Mouse (Mus musculus): Measurements from ENCODE around the gene Acad8. TPM values are rescaled to one million over a fixed set of nuclear protein-coding genes. Genes with fewer than 3 reads are reported as not detected.

Acad8 gene
- total RNA-seq, 2 experiments from 2014 or later: 15.4 to 17.5 TPM

GRCm38 (mm10) chr9:26985668-26986277 lies 13.6 kb downstream of the Acad8 start:
- ATAC-seq (ENCODE audit: poor library complexity, severe bottlenecking): no peak

GRCm38 (mm10) chr9:26985090-26985613 lies 14.2 kb downstream of the Acad8 start:
- no peak for ATAC-seq (ENCODE audit: poor library complexity, severe bottlenecking)

DNA sequence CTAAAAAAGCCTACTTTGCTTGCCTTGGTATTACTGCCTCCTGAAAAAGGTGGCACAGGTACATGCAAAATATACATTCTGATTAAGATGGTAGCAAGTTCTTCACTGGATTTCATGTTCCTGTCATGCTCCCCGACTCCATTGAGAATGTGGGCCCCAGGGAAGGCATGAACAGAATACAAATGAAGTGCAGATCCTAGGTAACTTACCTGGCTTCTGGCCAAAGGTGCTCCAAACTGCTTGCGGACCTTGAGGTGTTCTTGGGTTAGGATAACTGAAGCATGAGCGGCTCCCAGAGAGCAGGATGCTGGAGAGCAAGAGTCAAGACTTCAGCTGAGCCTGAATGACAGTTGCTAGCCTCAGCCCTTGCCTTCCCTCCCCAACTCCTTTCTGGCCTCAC lies 20.6 kb downstream of the Acad8 start:
- no peak for ATAC-seq (ENCODE audit: poor library complexity, severe bottlenecking)

- ATAC-seq (ENCODE audit: poor library complexity, severe bottlenecking): no peak
Measured at GRCm38 (mm10) chr9:26977754-26978153, 21.6 kb downstream of the Acad8 start.

DNA sequence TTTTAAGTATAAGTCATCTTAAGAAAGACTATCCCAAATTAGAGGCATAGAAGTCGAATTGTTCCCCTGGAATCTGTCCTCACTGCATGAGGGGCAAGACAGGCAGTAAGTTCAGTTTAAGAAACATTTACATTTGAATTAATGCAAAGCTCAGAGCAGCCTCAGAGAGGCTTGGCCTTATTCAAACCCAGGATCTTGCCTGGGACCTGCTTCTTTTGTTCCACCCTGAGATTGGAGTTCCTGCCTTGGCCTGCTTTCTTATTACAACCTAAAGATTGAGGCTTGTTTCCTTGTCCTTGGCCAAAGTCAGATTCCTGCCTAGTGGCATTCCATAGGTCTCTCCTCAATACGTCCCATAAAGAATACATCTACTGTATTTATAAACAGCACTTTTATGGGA lies 51.6 kb downstream of the Acad8 start:
- no peak for ATAC-seq (ENCODE audit: poor library complexity, severe bottlenecking)

DNA sequence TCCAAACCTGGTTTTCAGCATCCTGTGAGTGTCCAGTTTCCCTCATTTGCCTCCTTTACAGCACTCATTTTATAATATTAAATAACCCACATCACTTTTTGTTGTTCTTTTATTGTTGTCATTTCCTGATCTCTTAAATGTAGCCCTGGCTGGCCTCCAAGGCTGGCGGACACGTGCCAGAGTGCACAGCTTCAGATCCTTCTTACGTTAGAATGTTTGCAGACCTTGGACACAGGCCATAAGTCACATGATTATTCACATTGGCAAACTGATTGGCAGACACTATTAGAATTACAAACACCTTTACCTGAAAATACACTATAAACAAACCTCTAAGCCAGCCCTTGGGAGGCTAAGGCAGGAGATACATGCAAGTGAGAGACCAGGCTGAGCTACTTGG lies 75.2 kb downstream of the Acad8 start:
- ATAC-seq (ENCODE audit: poor library complexity, severe bottlenecking): no peak

Other genes starting within 250 kb of the Acad8 start
- not detected in 2 replicates for gene Glb1l2, start 193.1 kb downstream of the Acad8 start, total RNA-seq (2015)
- not detected in 2 replicates for gene Glb1l2, start 193.1 kb downstream of the Acad8 start, total RNA-seq (2017)
- not detected in 2 replicates for gene Glb1l3, start 138.7 kb downstream of the Acad8 start, total RNA-seq (2015)
- not detected in 2 replicates for gene Glb1l3, start 138.7 kb downstream of the Acad8 start, total RNA-seq (2017)
- gene Gm1110, start 76.5 kb downstream of the Acad8 start, total RNA-seq (2015): not detected in 2 replicates
- gene Gm1110, start 76.5 kb downstream of the Acad8 start, total RNA-seq (2017): not detected in 2 replicates
- gene Thyn1, start 144 bp upstream of the Acad8 start, total RNA-seq (2015): 38.2 and 42.1 TPM in 2 replicates
- gene Thyn1, start 144 bp upstream of the Acad8 start, total RNA-seq (2017): 33.7 and 45.3 TPM in 2 replicates
- gene Vps26b, start 30.5 kb upstream of the Acad8 start, total RNA-seq (2015): 49.7 and 55.2 TPM in 2 replicates
- 47.0 and 48.4 TPM in 2 replicates for gene Vps26b, start 30.5 kb upstream of the Acad8 start, total RNA-seq (2017)
- gene Ncapd3, start 30.6 kb upstream of the Acad8 start, total RNA-seq (2015): 77.3 and 79.1 TPM in 2 replicates
- 44.0 and 53.4 TPM in 2 replicates for gene Ncapd3, start 30.6 kb upstream of the Acad8 start, total RNA-seq (2017)
- not detected in 2 replicates for gene Jam3, start 155.9 kb upstream of the Acad8 start, total RNA-seq (2015)
- gene Jam3, start 155.9 kb upstream of the Acad8 start, total RNA-seq (2017): not detected in 2 replicates

Measured in megakaryocyte, adult 5-6 weeks (primary cell).